Mouse (Mus musculus) ES-Bruce4 (cell line): ENCODE results near the gene Lgi1. TPM values are rescaled to one million over a fixed set of nuclear protein-coding genes. Genes with fewer than 3 reads are reported as not detected.

Experiments used
- H3K27ac ChIP-seq: 2 replicates; pipeline ENCODE4 v1.5.1; 2012; ENCODE audit warnings: low read length, inconsistent platforms; ENCODE audit not compliant: insufficient read depth
- H3K27me3 ChIP-seq: 2 replicates; pipeline ENCODE4 v1.6.1; 2012; ENCODE audit warnings: mild to moderate bottlenecking, low read length, inconsistent platforms; ENCODE audit not compliant: control insufficient read depth, poor library complexity, insufficient read depth, severe bottlenecking
- H3K36me3 ChIP-seq: 2 replicates; pipeline ENCODE4 v1.6.1; 2012; ENCODE audit warnings: inconsistent platforms, mild to moderate bottlenecking, low read length, moderate library complexity; ENCODE audit not compliant: control insufficient read depth, poor library complexity, insufficient read depth, severe bottlenecking
- H3K4me1 ChIP-seq: one replicate; pipeline ENCODE4 v1.8.1; 2011; ENCODE audit warnings: low read length; ENCODE audit not compliant: control insufficient read depth, insufficient read depth
- H3K4me3 ChIP-seq: 2 replicates; pipeline ENCODE4 v1.5.1; 2011; ENCODE audit warnings: low read depth, mild to moderate bottlenecking, low read length
- H3K9ac ChIP-seq: 2 replicates; pipeline ENCODE4 v1.6.1; 2012; ENCODE audit warnings: low read depth, mild to moderate bottlenecking, inconsistent platforms; ENCODE audit not compliant: poor library complexity, severe bottlenecking
- H3K9me3 ChIP-seq: replicated peaks from 2 replicates; pipeline ENCODE4 v1.6.1; 2012; ENCODE audit warnings: mild to moderate bottlenecking, low read length, inconsistent platforms; ENCODE audit not compliant: control insufficient read depth, poor library complexity, insufficient read depth, severe bottlenecking
- CTCF ChIP-seq: IDR thresholded peaks from one replicate; pipeline ENCODE4 v1.8.1; 2011; ENCODE audit warnings: low read depth, low read length
- EP300 ChIP-seq: IDR thresholded peaks from 2 replicates; pipeline ENCODE4 v1.6.1; 2011; ENCODE audit warnings: low read depth, low read length; ENCODE audit not compliant: insufficient read depth
- POLR2A ChIP-seq: IDR thresholded peaks from one replicate; pipeline ENCODE4 v1.8.1; 2011; ENCODE audit warnings: low read length; ENCODE audit not compliant: insufficient read depth
- polyA plus RNA-seq: library from polyadenylated mRNA; stranded (reverse); fragments of >200 nt; gene quantifications from 2 replicates; pipeline ENCODE4 v1.2.4, GENCODE M21; 2011; ENCODE audit warnings: low read depth; ENCODE audit not compliant: missing spikeins, insufficient read depth, insufficient read length

Gene Lgi1
- polyA plus RNA-seq, 1 experiment = 32.6 TPM

DNA sequence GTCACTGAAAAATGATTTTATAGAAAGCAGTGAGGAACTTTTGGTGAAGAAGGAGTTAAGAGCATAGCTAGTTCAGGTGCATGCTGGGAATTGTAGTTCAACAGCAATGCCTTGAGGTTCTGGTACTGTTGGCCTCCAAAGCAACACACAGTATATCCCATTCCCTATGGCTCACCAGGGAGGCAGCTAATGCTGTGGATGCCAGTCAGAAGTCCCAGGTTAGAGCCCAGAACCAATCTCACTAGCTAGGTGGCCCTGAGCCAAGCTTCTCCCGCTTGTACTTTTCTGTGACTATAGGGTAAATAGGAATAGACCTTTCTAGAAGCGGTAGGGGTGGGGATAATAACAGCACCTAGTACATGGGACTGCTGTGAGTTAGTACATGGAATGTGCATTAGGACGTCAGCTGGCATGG, 5.7 kb upstream of the Lgi1 start:
- Histone ChIP-seq H3K27ac (no peak overlapping the region), H3K4me1 (no peaks in the 10 kb centered on the region), H3K36me3 (no peaks in the 10 kb centered on the region), H3K4me3 (no peak overlapping the region), H3K27me3 (no peaks in the 10 kb centered on the region), H3K9me3 (no peaks in the 10 kb centered on the region), H3K9ac (no peak overlapping the region)
- no peak for TF ChIP-seq EP300

DNA sequence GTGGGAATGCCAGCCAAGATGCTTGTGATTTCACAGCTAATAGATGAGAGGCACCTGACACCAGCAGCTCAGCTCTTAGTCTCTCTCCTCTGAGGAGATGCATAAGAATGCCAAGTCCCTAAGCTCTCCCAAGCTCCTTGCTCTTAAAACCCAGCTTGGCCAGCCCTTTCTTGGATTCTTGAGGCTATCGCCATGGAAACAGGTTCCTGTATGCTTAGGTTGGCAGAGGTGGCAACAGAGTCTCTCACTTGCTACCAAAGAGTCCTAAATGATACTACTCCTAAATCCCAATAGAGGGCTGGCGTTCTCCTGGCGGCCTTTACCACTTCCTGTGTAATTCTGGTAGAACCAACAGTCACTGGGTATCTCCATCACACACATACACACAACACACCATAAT, 4.9 kb upstream of the Lgi1 start:
- Histone ChIP-seq H3K9me3 (no peaks in the 10 kb centered on the region), H3K36me3 (no peaks in the 10 kb centered on the region), H3K27me3 (no peaks in the 10 kb centered on the region), H3K9ac (no peak overlapping the region), H3K4me1 (no peaks in the 10 kb centered on the region), H3K4me3 (no peak overlapping the region), H3K27ac (no peak overlapping the region)
- no peak for TF ChIP-seq CTCF
- TF ChIP-seq POLR2A = no peak
- TF ChIP-seq EP300 = no peak

DNA sequence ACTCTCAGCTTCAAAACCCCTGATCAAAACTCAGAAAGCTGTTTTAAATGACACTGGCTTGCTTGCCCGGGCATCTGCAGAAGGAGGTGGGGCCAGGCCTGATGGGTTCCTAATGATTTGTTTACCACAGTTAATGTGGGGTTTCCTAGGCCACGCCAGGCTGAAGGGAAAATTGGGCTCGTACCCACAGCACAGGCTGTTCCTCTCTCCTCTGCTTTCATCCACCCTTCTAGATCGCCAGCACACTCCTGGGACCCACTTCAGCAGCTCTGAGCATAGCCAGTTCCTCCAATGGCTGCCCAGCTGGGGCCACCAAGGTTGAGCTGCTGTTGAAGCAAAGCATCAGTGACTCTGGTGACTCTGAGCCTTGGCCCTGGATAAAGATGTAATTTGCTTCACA, 4.0 kb upstream of the Lgi1 start:
- H3K4me1 ChIP-seq = no peaks in the 10 kb centered on the region
- no peak overlapping the region for H3K27ac ChIP-seq
- TF ChIP-seq EP300 (no peak), CTCF (no peak), POLR2A (no peak)
- H3K27me3 ChIP-seq = no peaks in the 10 kb centered on the region
- H3K4me3 ChIP-seq = no peak overlapping the region
- no peak overlapping the region for H3K9ac ChIP-seq
- no peaks in the 10 kb centered on the region for H3K36me3 ChIP-seq
- H3K9me3 ChIP-seq = no peaks in the 10 kb centered on the region

DNA sequence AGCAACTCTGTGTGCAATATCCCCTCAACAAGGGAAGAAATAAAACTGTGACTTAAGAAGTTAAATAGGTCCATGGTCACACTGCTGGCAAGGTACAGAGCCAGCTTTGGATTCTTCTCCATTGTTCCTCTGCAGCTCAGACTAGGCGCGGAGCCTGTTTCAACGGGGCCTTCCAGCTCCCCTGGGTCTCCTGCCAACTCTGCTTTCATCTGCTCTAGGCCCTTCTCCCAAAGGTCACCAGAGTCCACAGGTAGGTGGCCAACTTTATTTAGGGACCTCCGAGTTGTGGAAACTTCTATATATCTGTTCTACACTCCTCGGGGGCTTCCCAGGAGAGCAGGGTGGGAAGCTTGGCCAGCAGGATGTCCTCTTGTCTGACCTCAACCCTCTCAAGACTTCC, 3.0 kb upstream of the Lgi1 start:
- Histone ChIP-seq H3K9me3 (no peaks in the 10 kb centered on the region), H3K27ac (no peak overlapping the region), H3K27me3 (no peaks in the 10 kb centered on the region), H3K9ac (no peak overlapping the region), H3K4me1 (no peaks in the 10 kb centered on the region), H3K4me3 (no peak overlapping the region), H3K36me3 (no peaks in the 10 kb centered on the region)
- TF ChIP-seq CTCF (no peak), EP300 (no peak), POLR2A (no peak)

DNA sequence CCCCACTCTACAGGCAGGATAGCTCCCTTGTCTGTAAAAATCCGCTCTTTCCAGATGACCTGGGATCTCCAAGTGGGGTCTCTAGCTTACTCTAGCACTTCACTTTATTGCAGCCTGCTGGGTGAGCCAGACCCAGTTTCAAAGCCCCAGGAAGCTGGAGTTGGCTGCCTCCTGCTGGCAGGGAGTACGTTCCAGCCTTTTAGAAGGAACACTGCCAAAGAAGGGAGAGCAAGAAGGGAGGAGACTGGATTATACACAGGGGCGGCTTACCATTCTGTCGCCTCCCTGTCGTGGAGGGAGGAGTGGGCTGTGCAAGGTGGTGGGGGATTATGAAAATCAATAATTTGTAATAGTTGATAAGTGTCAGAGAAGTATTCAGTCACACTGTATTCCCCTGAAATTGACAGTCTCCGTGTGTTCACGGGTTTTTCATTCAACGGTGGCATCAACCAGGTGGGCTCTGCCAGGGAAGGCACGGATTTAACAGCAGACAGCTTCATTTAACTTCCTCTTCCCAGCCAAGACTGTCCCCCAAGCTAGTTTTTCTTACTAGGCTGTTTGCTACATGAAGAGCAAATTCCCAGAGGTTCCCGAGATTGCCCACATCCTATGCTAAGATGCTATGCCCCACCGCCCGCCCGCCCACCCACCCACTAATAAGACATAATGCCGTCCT, 369 bp upstream of the Lgi1 start:
- no peaks in the 10 kb centered on the region for H3K27me3 ChIP-seq
- no peaks in the 10 kb centered on the region for H3K4me1 ChIP-seq
- no peak overlapping the region for H3K9ac ChIP-seq
- H3K27ac ChIP-seq = no peak overlapping the region
- H3K9me3 ChIP-seq = no peaks in the 10 kb centered on the region
- no peaks in the 10 kb centered on the region for H3K36me3 ChIP-seq
- TF ChIP-seq POLR2A (no peak), EP300 (no peak), CTCF (peak; percentile 46)
- no peak overlapping the region for H3K4me3 ChIP-seq

DNA sequence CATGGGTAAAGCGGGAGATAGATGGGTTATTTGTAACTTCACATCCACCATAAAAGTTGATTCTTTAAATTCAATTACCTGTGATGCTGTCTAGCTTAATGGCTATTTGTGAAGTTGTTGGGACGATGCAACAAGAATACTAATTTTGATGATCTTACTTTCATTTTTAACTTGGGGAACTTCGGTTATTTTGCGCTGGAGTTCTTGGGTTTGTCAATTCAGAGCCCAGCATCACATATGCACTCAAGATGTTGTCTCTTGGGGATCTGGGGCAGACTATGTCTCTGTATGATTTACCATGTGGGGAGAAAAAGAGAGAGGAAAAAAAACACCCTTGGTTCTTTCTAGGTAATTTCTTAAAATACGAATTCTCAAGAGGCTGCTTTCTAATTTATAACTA, 1.4 kb downstream of the Lgi1 start:
- no peaks in the 10 kb centered on the region for H3K36me3 ChIP-seq
- no peak overlapping the region for H3K27ac ChIP-seq
- no peak for TF ChIP-seq CTCF
- TF ChIP-seq EP300 = no peak
- TF ChIP-seq POLR2A = no peak
- no peaks in the 10 kb centered on the region for H3K9me3 ChIP-seq
- H3K4me1 ChIP-seq = no peaks in the 10 kb centered on the region
- H3K4me3 ChIP-seq = no peak overlapping the region
- H3K27me3 ChIP-seq = no peaks in the 10 kb centered on the region
- no peak overlapping the region for H3K9ac ChIP-seq
